Comparison of ENCODE assay signal across 8 mouse cellular contexts in genomic region chr14:25567245-25567644, GRCm38 (mm10).
DNase-seq lines count a peak whose midpoint lies in the region; ATAC-seq and TF ChIP-seq lines count a peak whose summit lies in the region.

No protein-coding gene starts in this region.

- peaks cover 15% of the 10 kb centered on the region for H3K79me3 ChIP-seq in C2C12 (ENCODE audit: low read depth)

- WGBS in hindbrain, embryonic 10.5 days = 62% methylated on average over 3 of the region's 3 CpGs
- 60% methylated on average over 3 of the region's 3 CpGs for WGBS in hindbrain, embryonic 14.5 days

- no peak overlapping the region for H3ac ChIP-seq in C2C12 (ENCODE audit: control insufficient read depth, insufficient read length, low read depth)

- H3K4me1 ChIP-seq in hindbrain, embryonic 10.5 days (replicated peaks) = peaks cover 37% of the 10 kb centered on the region
- peaks cover 31% of the 10 kb centered on the region for H3K4me1 ChIP-seq in hindbrain, embryonic 14.5 days (replicated peaks; ENCODE audit: control insufficient read depth, insufficient read depth, low read length)

- H3K4me3 ChIP-seq in hindbrain, embryonic 10.5 days = no peak overlapping the region
- H3K4me3 ChIP-seq in hindbrain, embryonic 14.5 days (replicated peaks; ENCODE audit: low read length) = no peak overlapping the region
- H3K4me3 ChIP-seq in C2C12 (ENCODE audit: insufficient read depth, poor library complexity, severe bottlenecking) = no peak overlapping the region

- peak; percentile 38 for TF ChIP-seq CTCF in C2C12 (IDR thresholded peaks at IDR 0.05; ENCODE audit: control insufficient read depth, insufficient read depth, insufficient read length)

- no peaks in the 10 kb centered on the region for H3K27me3 ChIP-seq in hindbrain, embryonic 10.5 days (ENCODE audit: insufficient read depth, poor library complexity, severe bottlenecking)
- no peaks in the 10 kb centered on the region for H3K27me3 ChIP-seq in hindbrain, embryonic 14.5 days (ENCODE audit: control insufficient read depth, insufficient read depth, low read length)
- no peaks in the 10 kb centered on the region for H3K27me3 ChIP-seq in C2C12 (ENCODE audit: control insufficient read depth, insufficient read depth, insufficient read length)

- no peak overlapping the region for H3K9ac ChIP-seq in hindbrain, embryonic 14.5 days

- no peak overlapping the region for H3K27ac ChIP-seq in hindbrain, embryonic 10.5 days
- H3K27ac ChIP-seq in hindbrain, embryonic 14.5 days = no peak overlapping the region

- DNase-seq in hindbrain, embryonic 10.5 days (ENCODE audit: low spot score) = peak; percentile 68
- no peak for DNase-seq in hindbrain, embryonic 14.5 days (ENCODE audit: low spot score)
- peak; percentile 74 for DNase-seq in adrenal gland, postnatal 25 days
- DNase-seq in forelimb bud, embryonic 11.5 days (ENCODE audit: low read depth, low spot score) = peak; percentile 73
- peak; percentile 82 to 85 for DNase-seq in kidney, postnatal 4 days
- peak; percentile 67 to 82 for DNase-seq in lung, postnatal 4 days
- peak; percentile 41 to 62 for DNase-seq in thymus, adult 18-20 months

- H3K36me3 ChIP-seq in hindbrain, embryonic 10.5 days = peaks cover 52% of the 10 kb centered on the region
- peaks cover 2% of the 10 kb centered on the region; the same call in 1 of the 2 replicates for H3K36me3 ChIP-seq in hindbrain, embryonic 14.5 days (replicated peaks; ENCODE audit: control insufficient read depth, insufficient read depth)
- H3K36me3 ChIP-seq in C2C12 (ENCODE audit: control insufficient read depth, insufficient read depth) = peaks cover 29% of the 10 kb centered on the region

- no peaks in the 10 kb centered on the region for H3K9me3 ChIP-seq in hindbrain, embryonic 10.5 days
- no peaks in the 10 kb centered on the region for H3K9me3 ChIP-seq in hindbrain, embryonic 14.5 days (ENCODE audit: control insufficient read depth, low read length)

- ATAC-seq in hindbrain, embryonic 14.5 days (ENCODE audit: low FRiP score) = no peak

- peaks cover 59% of the 10 kb centered on the region for H3K79me2 ChIP-seq in C2C12 (ENCODE audit: control insufficient read depth, insufficient read depth)

- no peak overlapping the region for H3K4me2 ChIP-seq in hindbrain, embryonic 14.5 days (replicated peaks)

TF ChIP-seq in C2C12, 6 proteins besides CTCF, POLR2A, EP300 and RAD21:
- TF ChIP-seq USF1 (IDR thresholded peaks at IDR 0.05; ENCODE audit: low read depth) = no peak
- TF ChIP-seq CEBPB (IDR thresholded peaks at IDR 0.05; ENCODE audit: low read depth) = no peak
- no peak for TF ChIP-seq FOSL1 (IDR thresholded peaks at IDR 0.05; ENCODE audit: insufficient read depth, low read length, poor library complexity, severe bottlenecking)
- TF ChIP-seq MYOG (IDR thresholded peaks at IDR 0.05; ENCODE audit: control insufficient read depth, extremely low read depth, insufficient read length) = no peak
- no peak for TF ChIP-seq MAX (IDR thresholded peaks at IDR 0.05)
- TF ChIP-seq MYOD1 (IDR thresholded peaks at IDR 0.05; ENCODE audit: control insufficient read depth, insufficient read length, low read depth) = no peak
